Mouse (Mus musculus) retina, postnatal 7 days (tissue): ENCODE data around the gene Tmem167.
"Not testable (repeated sequence)": the region's sequence is repeated elsewhere in the genome, so short reads cannot be mapped to it uniquely, and the experiment has no call there.

Experiments used
- DNase-seq: peaks from one replicate; pipeline ENCODE4 v3.0.0-alpha.2; 2012; ENCODE audit warnings: low read depth, low spot score

Tmem167 gene

DNA sequence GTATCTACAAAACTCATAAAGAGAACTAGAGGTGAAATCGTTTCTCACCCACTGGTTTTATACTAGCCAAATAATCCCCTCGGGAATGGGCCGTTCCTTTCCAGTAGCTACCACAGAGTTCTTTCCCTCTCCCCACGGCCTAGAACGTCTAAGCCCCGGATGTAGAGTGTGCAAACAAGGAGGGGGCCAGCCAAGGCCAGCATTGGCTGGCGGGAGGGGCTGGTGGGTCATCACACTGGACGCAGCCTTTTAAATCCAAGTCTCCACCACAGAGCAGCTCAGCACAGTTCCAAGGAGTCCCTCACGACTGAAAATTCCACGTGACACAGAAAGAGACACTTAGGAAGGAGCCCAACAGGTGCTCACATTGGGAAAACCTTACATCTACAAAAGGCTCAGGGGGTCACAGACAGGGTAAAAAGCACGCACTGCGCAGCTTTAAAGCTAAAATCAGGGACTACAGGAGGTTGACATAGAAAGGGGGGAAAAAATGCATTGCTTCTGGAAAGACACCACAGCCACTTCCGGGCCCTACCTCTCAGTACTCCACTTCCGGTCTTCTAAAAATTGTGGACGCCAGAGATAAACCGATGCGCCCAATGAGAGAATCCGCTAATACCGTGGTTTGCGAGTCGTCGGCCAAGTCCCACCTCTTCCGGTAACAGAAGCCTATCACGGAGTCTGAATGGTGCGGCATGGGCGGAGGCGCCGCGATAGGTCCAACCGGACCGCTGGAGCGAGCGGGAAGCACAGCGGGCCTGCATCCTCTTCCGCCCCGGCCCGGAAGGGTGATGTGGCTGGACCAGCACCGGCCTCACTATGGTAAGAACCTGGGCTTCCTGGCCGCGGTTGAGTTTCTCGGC, at the start of gene Tmem167, which contains the start of gene Xrcc4:
Gene Tmem167, plus strand, starts transcription at position 162 of the 863 bp plus-strand sequence.
Gene Xrcc4, minus strand, starts transcription at position 647 of the 863 bp plus-strand sequence.
- DNase-seq, result peak; percentile 96

DNA sequence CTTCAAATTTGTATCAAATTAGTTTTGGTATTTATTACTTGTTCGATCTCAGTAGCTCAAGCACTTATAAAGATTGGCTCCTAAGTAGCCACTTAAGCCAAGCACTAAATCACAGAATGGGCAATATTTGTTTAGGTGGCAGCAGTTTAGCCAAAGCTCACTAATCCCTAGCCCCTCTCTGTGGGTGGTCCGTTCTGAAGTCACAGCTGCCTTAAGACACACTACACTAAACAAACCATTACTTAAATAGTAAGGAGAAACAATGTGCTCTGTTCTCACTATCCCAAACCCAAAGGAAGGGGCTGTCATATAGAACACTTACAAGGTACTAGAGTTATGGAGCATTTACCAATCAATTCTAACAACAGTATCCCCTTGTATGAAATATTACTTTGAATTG, 49.3 kb upstream of the Tmem167 start:
- DNase-seq, result no peak

DNA sequence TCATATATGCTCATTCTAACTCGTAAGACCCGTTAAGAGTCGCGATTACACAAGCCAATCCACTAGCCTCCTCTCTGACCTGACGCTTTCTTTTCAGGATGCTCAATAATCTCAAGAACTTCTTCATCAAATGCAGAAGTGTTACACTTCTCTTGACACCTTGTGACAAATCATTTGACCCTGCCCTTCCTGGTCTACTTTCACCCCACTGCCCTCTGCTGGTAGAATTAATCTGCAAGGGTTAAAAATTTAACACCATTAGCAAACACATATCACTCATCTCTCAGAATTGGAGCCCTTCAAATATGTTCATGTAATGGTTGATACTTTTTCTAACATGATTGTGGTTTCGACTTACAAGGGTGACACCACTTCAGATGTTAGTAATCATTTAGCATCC, 37.2 kb upstream of the Tmem167 start:
- DNase-seq, result no peak

DNA sequence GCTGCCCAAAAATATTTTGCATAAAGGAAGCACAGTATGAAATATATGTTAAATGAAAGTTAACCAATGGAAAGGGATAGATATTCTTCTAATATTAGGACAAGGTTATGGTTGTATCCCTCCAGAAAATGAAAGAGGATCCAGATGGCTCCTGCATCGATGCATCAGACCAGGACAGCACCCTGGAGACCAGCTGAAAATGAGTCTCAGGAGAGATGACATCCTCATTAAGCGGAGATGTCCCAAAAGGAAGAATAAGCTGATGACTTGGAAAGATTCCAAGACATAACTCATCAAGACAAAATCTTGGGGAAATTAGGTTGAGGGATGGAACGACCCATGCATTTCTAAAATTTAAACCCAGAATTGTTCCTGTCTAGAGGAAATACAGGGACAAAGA, 36.5 kb upstream of the Tmem167 start:
- no peak for DNase-seq

DNA sequence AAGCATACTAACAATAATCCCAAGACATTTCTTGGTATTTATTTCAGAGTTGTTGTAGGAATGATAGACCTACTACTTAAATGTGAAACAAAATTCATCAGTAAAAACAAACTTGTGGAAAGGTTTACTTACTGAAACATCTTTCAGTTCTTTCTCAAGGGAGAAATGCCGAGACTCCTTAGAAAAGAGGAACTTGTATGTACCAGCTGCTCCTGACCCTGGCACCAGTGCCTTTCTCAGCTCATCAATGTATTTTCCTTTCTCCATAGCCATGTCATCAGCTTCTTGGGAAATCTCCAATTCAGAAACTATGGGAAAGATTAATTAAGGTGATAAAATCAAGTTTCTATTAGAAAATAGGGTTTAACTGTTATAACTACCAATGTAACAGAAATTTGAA, 27.0 kb upstream of the Tmem167 start:
- DNase-seq, result no peak

DNA sequence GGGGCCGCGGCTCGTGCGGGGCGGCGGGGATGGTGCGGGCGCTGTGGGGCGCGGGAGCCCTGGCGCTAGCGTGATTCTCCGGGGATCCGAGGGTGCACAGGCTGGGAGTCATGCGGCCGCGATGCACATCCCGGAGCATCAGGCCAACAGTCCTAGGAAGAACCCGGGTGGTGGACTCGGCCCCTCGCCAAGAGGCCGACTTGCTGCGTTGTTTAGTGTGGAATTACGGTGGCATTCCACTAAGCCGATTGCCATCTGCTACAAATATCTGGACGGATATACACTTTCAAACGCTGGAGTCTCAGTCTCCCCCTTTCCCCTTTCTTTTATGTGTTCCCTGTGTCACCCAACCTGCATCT, 881 bp downstream of the Tmem167 start:
- no peak for DNase-seq

DNA sequence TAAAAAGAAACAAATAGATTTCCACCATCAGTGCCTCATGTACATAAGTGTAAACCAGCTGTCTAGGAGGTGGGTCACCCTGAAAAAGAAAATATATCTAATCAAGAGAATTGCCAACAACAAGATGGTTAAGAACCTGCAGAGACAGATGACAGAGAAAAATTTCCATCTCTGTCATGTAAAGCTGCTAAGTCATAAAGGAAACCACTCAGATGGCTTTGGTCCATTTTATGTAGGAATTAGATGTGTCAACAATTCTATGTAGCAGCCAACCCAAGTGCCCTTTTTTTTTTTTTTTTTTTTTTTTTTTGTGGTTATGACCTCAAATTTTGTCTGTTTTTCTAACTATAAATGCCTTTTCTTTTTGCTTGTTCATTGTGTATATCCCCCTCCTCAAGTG, 12.6 kb downstream of the Tmem167 start:
- no peak for DNase-seq

DNA sequence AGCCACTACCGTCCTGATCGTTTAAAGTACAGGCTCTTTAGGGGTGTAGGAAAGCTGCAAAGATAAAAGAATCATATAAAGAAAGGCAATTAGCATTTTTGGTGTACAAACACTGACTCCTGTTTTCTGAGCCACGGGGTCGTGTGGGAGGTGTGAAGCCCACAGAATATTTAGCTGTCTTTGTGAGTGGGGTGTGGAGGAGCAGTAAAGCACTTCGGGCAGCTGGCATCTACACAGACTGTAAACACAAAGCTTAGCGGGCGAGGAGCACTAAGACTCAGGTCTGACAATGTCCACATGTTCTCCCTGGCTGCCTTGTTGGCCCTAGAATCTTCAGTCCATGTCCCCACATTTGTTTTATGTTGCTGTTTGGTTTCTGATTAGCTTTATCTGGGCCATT, 17.2 kb downstream of the Tmem167 start:
- no peak for DNase-seq

DNA sequence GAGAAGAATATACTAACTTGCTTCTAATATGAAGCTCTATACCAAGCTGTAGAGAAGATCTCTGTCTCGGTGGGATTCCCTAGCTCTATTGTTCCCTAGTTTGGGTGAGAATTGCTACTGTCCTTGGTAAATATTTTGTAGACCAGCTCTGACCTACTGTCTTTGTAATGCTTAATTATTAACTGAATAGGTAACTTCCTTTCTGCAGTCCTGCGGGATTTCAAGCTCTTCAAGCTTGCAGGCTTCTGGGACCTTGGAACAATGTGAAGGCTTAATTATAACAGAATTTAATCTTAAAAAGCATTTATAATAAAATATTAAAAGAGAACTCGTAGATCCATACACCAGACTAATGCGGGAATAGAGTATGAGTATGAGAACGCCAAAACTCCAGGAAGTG, 19.8 kb downstream of the Tmem167 start:
- not testable (repeated sequence) for DNase-seq

DNA sequence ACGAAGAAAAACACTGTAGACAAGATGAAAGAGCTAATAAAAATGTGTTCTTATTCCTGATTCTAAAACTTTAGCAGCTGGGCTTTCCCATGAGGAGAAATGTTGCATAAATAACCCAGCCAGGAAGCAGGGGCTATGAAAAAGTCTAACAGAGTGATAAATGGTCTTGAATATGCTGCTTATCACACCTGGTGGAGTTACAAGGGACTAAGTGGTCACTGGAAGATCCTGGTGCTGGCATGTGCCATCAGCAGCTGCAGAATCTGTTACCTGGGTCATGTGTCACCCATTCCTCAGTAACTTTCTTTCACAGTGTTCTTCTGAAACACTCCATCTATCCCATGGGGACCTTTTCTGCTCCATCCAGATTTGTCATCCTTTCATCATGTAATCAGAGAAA, 22.8 kb downstream of the Tmem167 start:
- DNase-seq, result no peak

DNA sequence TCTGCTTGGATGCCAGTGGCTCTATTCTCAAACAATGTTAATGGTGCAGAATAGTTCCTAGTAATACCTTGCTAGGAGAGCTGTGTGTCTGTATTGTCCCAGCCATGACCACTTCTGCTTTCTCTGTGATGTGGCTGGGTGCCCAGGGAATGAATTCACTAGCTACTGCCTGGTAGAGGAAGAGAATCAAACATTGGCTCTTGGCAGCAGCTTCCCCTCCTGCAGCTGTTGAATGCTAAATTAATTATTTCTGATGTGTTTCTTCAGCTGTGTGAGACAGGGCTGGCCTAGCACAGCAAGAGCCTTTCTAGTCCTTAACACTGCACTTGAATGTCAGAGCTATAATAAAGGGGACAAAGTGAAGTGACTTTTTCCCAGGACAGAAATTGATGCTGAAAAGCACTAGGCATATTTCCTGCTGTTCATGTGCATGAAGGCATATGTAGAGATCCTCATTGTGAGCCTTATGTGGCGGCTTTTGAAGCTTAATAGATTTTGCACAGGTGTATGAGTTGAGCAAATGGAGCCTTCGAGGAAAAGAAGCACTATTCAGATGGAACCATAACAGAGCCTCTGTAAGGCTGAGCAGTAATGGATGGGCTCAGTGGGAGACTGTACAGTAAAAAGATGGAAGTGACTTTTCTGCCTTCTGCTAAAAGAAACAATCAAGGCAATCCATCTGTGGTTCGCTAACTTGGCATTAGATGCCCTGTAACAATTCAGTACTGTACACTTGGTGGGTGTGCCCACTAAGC, 47.4 kb downstream of the Tmem167 start:
- DNase-seq, result no peak

DNA sequence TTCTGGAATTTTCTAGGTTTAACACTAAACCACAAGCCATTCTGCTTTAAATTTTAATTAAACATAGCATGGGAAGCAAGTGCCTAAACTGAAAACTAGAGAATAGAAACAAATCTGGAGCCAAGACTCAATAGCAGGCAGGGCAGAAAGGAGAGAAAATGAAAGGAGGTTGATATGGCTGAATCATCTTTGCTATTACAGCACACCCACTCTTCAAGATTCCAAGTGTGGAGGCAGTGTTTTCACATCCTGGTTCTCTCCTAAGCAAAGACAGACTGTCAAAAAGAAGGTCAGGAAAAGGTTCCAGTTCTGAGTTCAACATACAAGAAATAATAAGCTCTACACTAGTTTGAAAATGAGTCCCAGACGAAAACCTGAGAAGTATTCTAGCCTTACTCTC, 52.8 kb downstream of the Tmem167 start:
- DNase-seq, result no peak

DNA sequence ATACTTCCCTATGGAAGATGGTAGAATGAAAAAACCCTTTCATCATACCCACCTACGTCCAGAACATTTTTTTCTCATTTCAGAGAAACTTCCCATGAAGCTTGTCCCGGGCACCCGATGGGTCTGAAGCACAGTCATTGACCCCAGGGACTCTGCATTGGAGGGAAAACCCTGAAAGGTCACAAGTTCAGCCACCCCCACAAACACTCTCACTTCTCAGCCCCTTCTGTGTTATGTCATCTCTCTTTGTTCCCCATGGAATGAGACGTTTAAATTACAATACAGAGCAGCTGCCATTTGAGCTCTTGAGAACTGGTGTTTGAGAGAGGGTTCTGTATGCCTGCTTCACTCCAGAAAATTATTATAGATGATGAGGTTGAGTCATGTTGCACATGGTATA, 54.3 kb downstream of the Tmem167 start:
- DNase-seq, result no peak

DNA sequence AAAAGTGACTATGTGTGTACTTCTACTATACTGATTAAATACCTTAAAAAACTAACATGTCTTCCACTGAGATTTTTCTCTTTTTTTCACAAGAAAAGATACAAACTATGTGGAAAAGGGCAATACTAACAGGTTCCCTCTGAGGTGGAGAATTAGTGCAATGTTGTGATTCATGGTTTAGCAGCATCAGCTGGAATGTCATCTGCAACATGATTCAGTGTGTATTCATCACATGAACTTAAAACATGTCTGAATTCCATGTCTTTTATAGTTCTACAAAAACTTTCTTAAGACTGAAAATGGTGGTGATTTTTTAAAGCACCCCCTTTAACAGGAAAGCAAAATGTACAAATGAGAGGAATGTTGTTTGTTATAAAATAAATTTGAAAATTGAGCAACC, 63.0 kb downstream of the Tmem167 start:
- DNase-seq, result no peak

DNA sequence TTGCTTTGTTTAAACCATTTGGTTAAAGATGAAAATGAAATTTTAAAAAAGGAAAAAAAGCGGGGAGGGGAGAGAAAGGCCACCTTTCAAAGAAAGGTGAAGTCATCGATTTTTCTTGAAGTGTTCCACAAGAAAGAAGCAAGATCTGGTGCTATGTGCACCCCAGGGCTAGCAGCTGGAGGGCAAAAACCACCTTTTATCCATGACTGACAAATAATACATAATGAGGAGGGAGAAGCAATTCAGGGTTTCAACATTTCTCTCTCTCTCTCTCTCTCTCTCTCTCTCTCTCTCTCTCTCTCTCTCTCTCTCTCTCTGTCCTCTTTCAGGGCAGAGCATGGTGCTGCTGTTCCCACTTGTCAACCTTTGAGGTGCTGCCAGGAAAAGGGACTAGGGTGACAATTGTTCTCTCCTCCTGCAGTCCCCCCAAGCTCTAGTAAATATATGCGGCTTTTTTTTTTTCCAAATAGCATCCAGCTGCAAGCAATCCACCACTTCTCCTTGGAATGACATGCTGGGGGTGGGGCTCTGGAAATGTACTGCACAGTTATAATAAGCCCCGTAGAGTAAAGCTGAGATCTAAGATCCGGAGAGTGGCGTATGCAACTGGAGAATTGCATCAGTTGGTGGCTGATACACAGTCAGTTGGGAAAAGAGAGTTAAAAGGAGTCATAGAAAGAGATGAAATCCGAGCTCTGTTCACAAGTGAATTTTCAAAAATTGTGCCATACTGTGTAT, 63.8 kb downstream of the Tmem167 start:
- DNase-seq, result no peak

DNA sequence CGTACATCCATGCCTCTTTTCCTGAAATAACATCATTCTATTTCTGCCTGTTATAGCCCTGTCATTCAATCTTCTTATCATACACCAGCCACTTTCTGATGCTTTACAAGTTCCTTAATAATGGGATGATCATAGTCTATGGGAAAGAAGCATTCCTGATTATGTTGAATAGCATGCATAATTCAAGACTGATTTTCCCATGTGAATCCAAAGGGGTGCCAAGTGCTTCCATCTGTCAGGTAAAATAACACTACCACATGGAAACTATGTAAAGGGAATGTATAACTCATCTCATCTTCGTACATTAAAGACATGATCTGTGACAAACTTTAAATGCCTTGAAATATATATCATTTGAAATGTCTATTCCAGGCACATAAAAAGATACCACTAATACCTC, 75.2 kb downstream of the Tmem167 start:
- no peak for DNase-seq

DNA sequence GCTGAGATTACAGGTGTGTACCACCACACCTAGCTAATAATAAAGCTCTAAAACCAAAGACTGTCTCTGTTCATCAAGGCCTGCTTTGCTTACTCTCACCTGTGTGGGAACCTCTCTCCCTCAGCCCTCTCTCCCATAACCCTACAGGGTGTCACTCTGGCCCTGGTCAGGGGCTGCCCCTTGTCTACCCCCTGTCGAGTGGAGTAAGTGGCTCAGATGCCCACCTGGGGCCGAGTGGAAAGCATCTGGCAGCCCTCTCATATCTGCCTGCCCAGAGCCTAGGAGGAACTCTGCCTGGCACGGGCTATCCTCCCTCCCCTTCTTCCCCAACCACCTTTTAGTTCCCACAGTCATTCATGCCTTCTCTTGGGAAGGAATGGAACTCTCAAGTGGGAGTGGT, 78.1 kb downstream of the Tmem167 start:
- no peak for DNase-seq

DNA sequence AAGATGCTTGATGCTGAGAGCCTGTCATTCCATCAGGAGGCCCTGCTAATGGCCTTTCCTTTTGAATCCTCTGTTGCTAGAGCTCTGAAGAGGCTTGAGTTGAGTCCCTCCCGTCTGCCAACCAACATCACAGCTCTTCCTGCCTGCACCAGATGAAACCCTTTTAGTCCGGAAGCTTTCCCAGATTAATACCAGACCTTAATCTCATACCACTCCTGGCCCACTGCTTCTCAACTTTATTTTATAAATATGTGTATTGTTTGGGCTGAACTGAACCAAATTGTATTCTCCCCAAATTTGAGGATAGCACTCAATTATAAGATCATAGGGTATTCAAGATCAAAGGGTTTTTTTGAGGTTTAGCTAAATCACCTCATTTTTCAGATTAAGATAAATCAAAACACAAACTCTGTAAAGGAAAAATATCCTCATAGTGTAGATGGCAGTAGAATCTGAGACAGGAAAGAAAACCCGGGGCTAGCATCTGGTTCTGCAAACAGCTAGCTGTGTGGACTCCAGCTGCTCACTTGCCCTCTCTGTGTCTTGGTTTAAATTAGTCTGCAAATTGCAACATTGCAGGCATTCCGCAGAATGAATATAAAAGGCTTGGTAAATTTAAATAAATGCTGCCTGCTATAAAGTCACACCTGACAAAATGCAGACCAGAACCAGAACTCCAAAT, 81.3 kb downstream of the Tmem167 start:
- no peak for DNase-seq

DNA sequence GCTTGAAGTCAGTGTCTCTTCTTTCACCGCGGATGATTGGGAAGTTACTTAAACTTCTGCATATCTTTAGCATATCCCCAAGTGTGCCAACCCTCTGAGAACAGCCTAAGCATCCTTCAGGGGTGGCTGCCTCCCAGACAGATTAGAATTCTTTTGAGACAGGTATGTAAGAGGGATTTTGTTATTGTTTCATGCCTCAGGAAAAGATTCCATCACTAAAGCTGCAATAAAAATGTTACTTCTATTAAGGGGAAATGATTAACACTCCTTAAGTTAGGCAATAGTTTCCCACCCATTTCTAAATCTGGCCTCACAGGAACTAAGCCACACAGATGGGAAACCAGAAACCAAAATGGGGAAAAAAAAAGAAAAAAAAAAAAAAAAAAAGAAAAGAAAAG, 81.9 kb downstream of the Tmem167 start:
- no peak for DNase-seq

DNA sequence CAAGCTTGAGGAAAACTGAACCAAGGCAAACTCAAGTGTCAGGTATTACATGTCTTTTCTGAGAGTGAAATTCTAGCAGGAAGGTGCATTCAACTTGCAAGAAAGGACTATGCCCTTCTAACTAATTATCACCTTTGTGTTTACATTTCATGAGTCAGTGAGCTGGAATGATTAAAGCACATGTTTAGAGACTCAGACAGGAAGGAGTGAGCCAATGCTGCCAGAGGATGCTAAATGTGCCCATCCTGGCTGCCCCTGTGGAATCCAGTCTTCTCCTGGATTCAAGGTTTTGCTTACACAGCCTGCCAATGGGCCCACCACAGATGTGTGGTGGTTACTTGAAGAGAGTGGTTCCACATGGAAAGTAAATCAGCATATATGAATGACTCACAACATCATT, 82.5 kb downstream of the Tmem167 start:
- DNase-seq, result no peak

DNA sequence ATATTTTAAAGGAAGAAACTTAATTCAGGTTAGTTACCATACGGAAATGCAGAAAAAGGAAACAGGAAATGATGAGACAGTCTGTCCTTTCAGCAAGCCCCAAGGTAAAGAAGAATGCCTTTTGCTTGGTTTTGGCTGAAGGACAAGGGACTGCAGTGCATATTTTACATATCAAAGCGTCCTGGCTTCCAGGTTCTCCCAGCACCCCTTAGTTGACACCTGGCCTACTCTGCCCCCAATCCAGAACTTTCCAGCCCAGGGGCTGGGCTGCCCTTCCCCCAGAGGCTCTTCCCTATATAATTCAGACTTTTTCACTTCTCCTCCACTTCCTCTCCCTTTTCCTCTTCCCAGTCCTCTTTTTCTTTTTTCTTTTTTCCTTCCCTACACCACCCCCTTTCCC, 86.7 kb downstream of the Tmem167 start:
- no peak for DNase-seq

DNA sequence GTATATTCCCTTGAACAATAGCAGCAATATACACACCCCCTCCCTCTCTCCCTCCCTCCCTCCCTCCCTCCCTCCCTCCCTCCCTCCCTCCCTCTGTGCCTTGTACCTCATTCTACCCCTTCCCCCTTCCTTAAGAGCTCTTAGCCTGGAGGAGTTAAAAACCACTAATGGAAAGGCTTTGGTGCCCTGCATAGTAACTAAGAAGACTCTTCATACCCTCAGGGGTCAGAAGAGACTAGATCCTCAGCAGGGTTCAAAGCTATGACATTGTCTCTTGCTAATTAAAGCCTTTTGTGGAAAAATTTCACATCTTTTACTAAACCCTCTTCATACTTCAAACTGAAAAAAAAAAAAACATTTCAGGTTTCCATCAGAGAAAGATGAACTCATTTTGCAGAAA, 93.3 kb downstream of the Tmem167 start:
- no peak for DNase-seq
